13 mouse cellular contexts compared by ENCODE assay signal in the genomic region with DNA sequence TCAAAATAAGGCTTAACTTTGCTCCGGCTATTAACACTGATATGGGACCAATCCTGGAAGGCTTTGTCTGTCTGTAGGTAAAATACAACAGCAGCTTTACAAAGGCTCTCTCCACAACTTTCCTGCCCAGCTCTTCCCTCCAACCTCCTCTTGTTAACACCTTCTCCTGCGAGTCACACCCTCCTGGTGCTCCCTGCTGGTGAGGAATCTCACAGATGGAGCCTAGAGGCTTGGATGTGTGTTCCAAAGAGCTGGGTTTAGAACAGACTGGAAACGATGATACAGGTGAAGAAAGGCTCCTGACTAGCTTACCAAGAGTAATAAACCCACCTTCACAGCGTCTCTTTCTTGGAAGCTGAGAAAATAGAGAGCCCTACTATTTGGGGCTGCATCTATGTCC.
"Had no signal": no experiment of that assay in that cellular context is flagged by ENCODE, and none has a peak within 500 bp of the region (broad histone marks: within the 10 kb centered on the region; RNA-seq: fewer than 3 reads in every experiment).

No protein-coding gene starts in this region.

- H3K36me3 ChIP-seq: midbrain, embryonic 15.5 days had no signal

- H3K4me3 ChIP-seq: megakaryocyte, embryonic 14.5 days; midbrain, embryonic 13.5 days; midbrain, embryonic 15.5 days; neural tube, embryonic 12.5 days had no signal

- H3K9ac ChIP-seq: lung, embryonic 14.5 days; midbrain, embryonic 13.5 days; midbrain, embryonic 15.5 days; neural tube, embryonic 12.5 days had no signal

- H3K4me1 ChIP-seq: megakaryocyte, embryonic 14.5 days; midbrain, embryonic 13.5 days; midbrain, embryonic 15.5 days; neural tube, embryonic 12.5 days had no signal

- H3K27ac ChIP-seq: macrophage; midbrain, embryonic 13.5 days; midbrain, embryonic 15.5 days; neural tube, embryonic 12.5 days had no signal

- H3K9me3 ChIP-seq: midbrain, embryonic 13.5 days; midbrain, embryonic 15.5 days; neural tube, embryonic 12.5 days had no signal

- H3K27me3 ChIP-seq: megakaryocyte, embryonic 14.5 days; midbrain, embryonic 13.5 days; midbrain, embryonic 15.5 days; neural tube, embryonic 12.5 days had no signal

- H3K4me2 ChIP-seq: lung, embryonic 14.5 days; midbrain, embryonic 11.5 days; midbrain, embryonic 13.5 days; midbrain, embryonic 15.5 days; neural tube, embryonic 12.5 days had no signal

- ATAC-seq: midbrain, embryonic 13.5 days; midbrain, embryonic 15.5 days had no signal

- DNase-seq: lung, adult 18-20 months; lung, embryonic 14.5 days; lung, postnatal 10 days; right cerebral cortex, postnatal 14 days; thymus, adult 2 months; thymus, postnatal 25 days; thymus, postnatal 4 days had no signal
